Mouse (Mus musculus) mesoderm, embryonic 11.5 days (tissue): ENCODE results near the gene Pbx1.
A peak's percentile ranks its signal among the peaks of the same experiment; 100 is the strongest.

ENCODE experiments used
- DNase-seq: peaks from one replicate; pipeline ENCODE4 v3.0.0-alpha.2; 2012; ENCODE audit warnings: low read depth, low spot score

Gene Pbx1

DNA sequence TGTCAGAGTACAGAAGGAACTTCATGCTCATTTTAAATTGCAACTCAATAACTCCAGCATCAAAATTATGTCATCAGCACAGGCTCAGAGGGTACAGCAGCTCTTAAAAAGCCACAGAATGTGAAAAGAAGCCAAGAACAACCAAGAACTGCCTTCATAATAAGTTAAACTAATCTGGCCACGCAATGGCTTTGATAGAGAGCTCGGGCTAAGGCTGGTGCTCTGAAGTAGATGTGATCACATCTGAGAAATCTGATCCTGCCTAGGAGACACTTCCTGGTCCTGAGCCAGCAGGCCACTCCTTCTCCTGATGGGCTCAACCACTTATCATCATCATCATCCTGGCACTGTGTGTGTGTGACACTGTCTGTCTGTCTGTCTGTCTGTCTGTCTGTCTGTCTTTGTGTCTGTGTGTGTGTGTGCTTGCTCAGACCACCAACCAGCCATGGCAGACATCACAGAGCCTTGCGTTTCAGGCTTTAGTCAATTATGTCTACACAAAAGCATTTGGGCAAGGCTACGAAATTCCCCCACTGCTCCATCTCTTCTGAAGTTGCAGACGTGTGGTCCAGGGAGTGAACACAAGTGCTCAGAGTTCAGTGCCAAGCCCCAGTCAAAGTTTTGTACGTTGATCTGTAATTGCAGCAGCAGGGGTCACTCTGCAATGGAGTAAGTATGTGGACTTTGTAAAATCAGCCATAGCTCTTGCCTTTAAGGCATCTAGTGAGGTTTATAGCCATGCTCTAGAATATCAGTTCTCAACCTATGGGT lies 203.1 kb downstream of the Pbx1 start:
- no peak for DNase-seq

DNA sequence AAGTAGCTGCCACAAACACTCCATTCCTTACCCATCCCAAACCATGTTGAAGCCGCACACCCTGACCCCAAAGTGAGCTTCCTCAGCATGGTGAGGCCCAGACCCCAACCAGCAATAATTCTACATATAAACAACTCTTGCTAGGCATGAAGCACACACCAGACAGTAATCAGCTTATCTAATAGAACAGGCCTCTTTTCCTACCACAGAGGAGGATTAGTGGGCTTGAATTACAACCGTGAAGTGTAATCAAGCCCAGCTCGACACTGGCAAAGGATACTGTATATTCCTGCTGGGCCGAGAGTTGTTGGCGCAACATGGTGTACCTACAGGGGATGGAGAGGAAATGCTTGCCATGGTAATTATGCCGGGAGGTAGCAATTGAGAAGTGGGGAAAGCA lies 205.9 kb downstream of the Pbx1 start:
- no peak for DNase-seq

DNA sequence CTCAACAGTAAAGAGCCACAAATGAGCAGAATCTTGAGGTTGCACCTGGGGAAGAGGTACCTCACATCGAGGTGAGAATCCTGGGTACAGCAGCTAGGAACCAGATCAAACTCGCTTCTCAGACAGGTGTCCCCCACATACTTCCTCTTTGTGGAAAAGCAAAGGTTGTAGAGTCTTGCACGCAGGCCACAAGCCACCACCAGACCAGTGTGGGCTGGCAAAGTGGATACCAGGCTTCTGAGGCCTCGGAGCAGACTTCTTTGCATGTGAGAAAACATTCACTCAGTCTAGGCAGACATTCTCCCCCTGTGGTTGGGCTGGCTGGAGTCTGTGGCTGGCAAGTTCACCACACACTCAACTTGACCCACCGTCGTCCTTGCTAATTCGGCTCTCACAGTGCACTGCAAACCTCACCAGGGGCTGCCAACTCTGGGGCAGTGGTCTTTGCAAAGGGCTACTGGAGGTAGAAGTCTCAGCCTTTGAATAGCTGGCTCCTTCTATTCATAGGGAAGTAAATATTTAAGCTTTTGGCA lies 206.4 kb downstream of the Pbx1 start:
- no peak for DNase-seq

DNA sequence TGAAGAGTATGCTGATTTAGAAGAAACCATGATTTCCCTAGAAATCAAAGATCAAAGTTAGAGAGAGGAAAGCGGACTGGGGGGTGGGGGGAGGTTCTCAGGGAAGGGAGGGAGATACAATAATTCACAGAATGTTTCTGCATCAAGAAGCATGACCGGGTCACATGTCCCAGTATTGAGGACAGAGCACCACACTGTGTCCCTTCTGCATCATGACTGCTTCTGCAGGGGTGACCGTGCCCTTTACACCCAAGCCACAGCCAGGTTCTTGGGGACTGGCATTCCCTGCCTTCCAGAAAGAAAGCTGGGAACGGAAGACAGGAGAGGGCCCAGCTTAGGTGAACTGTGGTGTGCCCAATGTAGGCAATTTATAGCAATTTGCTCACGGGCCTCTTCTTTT lies 207.9 kb downstream of the Pbx1 start:
- no peak for DNase-seq

DNA sequence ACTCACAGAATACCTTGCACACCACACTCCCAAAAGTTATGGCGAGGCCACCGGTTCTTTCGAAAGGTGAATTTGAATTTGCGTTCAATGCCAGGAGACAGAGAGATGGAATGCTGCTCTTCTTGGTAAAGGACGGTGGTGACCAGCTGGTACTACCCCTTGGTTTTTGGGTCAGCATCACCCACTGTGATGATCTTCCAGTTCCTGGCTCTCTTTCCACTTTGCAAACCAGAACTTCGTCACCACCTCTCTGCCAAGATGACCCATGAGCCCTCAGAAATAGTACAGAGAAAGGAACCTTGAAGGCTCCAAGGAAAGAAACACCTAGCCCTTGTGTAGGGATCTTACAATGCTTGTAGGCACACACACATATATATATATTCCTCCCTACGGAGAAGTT lies 209.3 kb downstream of the Pbx1 start:
- no peak for DNase-seq

DNA sequence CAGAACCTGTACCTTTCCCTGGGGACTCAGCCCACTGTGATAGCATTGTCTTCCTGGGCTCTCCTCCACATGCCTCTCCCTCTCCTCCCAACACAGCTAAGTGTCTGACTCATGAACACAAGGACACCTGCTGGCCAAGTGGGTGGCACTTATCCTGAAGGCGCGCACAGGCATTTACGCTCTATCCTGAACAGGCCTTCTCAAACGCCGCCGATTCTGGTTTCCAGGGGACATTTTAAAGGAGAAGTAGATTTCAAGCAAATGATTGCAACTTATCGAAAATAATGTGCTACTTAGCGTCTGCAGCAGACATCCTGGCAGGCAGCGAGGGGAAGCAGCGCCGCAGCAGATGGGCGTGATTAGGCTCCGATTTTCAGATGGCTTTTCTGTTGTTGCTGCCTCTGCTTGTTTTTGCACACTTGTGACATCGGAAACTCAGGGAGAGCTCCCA lies 211.0 kb downstream of the Pbx1 start:
- no peak for DNase-seq

DNA sequence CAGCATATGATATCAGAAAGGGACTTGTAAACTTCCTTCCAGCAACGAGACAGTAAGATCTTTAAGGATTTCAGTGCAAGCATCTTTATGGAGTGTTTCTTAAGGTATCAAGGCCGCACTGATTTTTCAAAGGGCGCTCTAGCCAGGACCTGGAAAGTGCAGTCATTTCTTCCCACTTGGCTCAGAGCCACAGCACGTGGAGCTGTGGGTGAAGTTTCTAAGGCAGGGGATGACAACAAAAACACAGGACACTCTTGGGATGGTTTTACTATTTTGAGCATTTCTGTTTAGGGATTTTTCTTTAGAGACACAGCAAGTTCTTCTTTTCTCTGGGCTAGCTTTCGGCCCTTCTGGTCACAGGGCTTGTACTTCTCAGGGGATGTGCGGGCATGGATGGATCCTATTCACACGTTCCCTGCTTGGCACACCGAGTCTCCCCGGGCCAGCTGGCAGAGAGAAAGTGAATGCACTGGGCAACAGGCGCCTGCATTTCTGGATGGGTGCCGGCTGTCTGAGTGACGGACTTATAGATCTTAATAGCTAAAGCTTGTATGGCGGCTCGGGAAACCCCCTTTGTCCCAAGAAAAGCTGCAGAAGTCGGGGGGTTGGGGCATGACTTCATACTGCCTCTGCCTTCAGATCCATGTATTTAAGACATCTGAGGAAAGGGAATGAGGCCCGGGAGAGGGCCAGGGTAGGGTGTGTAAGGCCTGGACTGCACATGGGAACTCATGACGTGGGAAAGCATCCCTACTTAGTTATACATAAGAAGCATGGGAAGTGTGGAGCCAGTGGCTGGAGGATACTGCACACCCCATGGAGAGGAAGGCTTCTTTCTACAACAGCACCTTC lies 215.9 kb downstream of the Pbx1 start:
- DNase-seq, result no peak

DNA sequence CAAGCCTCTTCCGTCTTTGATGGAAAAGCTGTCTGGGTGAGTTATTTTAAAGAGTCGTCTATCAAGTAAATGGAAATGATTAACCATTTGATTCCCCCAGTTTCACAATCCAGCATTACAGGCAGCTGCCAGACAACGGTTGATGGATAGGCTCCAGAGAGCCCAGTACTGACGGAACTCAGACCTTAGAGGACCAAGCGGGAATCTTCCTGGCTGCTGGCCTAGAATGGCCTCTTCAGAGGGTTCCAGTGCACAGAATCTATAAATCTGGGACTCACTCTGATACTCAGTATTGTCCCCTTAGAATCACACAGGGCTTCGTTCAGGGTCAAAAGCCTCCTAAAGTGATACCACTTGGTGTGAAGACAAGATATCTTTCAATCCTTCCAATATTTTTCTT lies 216.6 kb downstream of the Pbx1 start:
- DNase-seq, result no peak

DNA sequence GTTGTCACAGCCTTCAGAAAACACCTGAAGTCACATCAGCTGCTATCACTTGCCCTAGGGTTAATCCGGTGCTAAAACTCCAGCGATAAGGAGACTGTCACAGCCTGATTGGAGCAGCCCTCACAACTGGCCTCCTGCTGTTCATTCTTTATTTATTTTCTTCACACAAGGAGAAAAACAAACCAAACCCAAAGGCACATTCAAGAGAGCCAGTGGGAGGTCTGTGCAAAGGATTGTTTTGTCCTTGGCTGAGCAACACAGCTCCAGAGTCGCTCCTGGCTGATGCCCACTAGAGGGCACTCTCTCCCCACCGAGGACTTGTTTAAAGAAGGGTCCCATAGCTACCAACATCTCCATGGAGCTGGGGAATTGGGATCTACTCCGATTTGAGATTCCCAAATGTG lies 218.0 kb downstream of the Pbx1 start:
- DNase-seq, result peak; percentile 87

DNA sequence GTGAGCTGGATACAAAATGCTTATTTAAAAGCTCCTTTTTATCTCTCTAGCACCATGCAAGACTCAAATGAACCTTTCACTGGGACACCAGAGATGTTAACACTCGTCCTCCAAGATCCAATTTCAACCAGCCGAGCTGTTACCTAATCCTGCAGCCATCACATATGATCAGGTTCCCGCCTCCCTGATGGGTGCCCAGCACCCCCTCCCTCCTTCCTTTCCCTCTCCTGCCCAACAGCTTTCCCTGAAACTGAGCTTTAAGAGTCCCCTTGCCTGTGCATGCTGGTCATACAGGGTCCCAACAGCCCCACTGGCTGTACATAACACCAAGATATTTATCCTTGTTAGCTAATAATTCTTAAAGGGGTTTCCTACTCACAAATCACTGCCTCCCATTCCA lies 218.5 kb downstream of the Pbx1 start:
- no peak for DNase-seq

DNA sequence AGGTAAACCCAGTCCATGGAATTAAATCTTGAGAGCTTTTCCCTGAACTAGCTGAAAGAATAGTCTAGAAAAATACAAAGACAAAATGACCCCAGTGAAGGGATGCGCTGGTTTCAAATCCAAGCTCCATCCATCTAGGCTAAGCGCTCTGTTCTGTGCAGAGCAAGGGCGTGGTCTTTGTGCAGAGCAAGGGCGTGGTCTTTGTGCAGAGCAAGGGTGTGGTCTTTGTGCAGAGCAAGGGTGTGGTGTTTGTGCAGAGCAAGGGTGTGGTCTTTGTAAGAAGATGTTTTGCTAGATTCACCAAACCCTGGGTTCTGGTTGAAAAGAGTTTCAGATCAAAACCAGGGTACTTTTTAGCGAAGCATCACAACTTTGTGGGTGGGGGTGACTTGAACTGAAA lies 221.7 kb downstream of the Pbx1 start:
- no peak for DNase-seq

DNA sequence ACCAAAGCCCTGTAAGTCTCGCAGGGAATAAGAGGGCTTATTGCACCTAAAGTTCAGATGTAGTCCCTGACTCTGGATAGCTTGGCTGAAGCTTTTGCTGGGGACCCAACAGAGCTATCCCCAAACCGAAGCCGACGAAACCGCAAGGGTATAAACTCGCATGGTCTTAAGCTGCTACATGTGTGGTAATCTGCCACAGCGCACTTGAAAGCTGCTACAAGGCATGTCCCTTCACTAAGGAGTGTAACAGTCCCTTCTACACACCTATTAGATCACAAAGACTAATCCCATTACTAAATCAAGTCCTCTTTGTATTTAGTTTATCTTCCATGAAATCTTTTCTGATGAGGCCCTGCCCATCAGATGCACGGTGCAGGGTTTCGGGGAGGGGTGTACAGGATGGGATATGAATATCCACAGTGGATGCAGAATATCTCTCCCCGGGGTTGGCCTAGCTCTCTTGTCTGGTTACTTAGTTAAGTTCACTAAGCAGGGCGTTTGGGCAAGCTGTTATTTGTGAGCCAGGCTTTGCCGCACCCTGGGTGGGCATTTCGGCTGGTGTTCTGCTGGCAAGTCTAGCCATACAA lies 231.4 kb downstream of the Pbx1 start:
- no peak for DNase-seq

DNA sequence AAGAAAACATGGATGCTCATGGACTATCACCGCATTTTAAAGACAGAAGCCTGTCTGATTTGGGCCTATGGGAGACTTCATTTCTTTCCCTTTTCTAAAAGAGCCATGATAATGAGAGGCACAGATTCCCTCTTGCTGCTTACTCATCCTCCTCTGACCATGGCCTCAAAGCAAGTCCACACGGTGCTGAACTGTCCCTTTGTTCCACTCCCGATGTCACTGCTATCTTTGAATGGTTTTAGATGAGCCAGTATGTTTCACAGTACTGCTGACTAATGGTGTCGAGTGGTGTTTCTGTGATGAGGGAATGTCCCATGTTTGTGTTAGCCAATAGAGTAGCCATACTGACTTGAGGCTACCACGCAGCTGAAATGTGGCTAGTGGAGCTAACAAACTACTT lies 233.8 kb downstream of the Pbx1 start:
- no peak for DNase-seq

DNA sequence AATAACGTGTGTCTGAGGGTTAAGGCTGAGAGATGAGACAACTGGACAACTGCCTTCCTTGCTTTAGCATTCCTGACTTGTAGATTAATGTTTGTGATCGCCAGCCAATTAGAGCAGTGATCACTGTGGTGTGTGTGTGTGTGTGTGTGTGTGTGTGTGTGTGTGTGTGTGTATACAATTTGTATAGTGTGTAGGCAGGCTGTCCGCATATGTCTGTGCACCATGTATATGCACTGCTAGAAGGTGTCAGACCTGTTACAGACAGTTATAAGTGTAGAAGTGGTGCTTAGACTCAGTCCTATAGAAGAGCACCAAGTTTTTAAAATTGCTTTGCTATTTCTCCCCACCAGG lies 234.2 kb downstream of the Pbx1 start:
- no peak for DNase-seq

DNA sequence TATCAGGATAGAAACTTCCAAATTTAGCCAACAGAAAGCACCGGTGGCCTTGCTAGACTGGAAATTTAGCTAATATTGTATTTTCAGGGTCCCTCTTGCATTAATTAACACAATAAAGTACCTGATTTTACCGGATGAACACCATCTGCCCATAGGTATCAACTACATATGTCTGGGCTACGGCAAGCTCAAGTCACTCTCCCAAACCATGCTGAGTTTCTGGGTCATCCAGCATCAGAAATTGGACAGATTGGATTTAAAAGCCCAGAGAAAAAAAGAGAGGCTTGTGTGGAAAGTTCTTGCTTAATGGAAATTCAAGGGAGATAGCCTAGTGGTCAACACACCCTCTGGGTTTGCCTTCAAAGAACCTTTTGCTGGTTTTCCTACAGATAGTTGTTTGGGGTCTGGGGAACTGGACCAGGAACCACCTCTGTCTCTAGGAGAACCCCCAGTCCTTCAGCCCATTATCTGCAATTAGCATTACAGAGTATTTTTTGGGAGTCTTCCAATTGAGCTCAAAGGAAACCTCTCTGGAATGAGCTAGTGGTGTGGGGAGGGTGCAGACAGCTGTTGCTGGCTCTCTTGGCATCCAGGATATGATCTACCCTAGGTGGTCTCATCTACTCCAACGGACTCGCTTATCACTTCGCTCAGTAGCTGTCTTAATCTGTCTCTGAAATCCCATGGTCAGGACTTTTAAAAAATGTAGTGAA lies 234.7 kb downstream of the Pbx1 start:
- no peak for DNase-seq

DNA sequence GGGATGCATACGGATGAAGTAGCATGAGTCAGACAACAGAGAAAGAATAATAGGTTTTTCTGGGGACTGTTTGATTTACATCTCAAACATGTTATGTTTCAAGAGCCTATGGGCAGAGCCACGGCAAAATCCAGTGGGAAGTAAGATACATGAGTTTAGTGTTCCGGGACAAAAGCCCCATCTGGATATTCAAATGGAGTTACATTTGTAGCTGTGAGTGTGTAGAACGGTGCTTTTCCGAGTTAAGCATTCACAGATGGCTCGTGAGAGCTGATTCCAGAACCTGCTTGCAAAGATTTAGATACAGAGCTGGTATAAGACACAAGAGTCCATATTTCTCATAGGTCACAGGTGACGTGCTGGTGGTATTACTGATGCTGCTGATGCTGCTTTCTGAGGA lies 238.7 kb downstream of the Pbx1 start:
- no peak for DNase-seq

DNA sequence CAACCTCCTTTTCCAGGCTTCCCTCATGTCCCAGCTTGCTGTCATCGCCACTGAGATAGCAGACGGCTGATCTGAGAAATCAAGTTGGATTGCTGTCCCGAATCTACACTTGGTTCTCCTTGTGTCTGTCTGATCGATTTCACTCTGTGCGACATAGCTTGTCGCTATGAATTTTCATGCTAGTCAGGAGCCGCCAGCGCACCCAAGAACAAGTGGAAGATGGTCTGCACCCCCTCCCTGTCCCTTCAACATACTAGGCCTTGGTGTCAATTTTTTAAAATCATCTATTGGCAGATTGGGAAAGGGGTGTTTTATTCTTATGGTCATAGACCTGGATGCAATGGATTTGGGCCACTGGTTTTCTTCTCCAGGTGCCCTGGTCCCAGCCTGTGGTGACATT lies 249.3 kb downstream of the Pbx1 start:
- DNase-seq, result no peak

DNA sequence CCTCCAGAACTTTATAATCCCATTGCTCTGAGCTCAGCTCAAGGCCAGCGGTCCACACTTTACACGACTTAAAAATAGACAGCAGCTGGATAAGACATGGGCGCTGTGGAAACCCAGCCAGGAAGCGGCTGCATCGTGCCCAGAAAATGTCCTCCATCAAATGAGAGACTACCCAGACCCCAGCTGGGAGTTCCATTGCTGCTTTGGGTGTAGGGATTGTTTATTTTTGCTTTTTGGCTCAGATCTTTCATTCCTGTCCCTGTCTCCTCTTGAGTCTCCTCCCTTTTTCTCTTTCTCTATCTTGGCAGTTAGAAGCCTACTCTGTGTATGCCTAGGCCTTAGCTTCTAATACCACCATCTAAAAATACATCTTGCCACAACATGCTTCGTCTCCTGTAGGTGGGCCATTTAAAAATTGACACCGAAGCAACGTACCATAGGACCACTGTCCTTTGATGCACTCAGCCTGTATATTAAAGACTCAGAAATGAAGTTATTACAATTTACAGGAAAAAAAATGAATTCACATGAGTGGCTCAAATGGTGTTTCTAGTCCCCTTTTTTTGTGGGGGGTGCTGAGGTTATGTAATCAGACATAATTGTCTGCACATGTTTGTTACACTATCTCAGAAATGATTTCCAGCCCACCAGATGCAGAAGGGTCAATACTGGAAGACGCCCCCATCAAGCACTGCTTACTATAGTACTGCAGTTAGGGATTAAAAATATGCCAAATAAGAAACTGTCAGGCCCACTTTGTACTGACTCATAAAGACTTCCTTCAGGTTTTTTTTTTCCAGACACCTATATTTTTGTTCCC lies 251.2 kb downstream of the Pbx1 start:
- no peak for DNase-seq

DNA sequence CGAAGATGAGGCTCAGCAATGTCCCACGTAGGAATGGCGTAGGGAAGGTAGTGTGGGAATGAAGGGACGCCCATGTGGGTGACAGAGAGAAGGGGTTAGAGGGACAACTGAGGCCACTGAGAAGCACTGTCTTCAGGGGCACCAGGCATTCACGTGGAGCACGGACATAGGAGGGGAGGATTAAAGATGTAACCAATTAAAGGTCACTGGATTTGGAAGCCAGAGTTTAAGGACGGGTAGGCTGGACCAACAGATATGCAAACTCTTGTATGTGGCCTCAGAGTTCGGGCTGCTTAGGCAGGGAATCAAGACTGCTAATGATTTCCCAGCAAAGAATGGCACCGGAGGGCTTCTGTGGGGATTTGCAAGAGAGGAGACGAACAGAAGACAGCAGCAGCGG lies 252.4 kb downstream of the Pbx1 start:
- no peak for DNase-seq

DNA sequence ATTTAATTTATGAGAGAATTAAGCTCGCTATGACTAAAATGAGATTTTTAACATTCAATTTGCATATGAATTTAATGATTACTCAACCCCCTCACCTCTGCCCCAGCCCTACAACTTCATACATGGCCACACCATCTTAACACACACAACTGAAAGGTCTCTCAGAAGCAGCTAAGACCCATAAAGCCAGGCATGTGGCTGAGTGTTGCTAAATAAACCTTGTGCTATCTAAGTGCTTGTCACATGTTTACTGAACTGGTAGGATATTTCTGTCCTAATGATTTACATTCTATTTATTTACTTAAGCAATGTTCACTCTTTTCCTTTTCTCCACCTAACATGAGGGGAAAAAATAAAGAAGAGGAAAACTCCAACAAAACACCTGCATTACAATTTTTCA lies 253.5 kb downstream of the Pbx1 start:
- DNase-seq, result no peak

DNA sequence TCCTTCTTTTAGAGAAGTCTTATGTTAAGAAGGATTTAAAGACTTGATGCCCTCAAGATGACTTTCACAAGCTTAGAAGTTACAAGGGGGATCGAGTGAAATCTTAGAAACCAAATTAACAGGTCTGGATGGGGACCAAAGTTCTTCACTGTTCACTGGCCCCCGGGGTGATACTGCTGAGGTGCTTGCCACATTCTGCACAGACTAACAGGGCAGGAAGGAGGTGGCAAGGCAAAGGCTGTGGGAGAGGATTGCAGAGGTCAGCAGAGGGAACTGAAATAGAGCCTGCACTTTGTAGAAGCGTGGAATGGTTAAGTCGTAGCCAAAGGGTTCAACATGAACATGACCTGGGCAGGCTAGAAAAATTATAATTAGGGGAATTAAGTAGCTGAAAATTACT lies 256.5 kb downstream of the Pbx1 start:
- DNase-seq, result no peak
